Mouse (Mus musculus) 3T3-L1 (cell line): Measurements from ENCODE around the gene Glis3.
A peak's percentile ranks its signal among the peaks of the same experiment; 100 is the strongest.

ENCODE experiments used
- DNase-seq: peaks from one replicate; pipeline ENCODE4 v3.0.0-alpha.2; 2015; ENCODE audit warnings: low read depth, low spot score

Glis3 gene

DNA sequence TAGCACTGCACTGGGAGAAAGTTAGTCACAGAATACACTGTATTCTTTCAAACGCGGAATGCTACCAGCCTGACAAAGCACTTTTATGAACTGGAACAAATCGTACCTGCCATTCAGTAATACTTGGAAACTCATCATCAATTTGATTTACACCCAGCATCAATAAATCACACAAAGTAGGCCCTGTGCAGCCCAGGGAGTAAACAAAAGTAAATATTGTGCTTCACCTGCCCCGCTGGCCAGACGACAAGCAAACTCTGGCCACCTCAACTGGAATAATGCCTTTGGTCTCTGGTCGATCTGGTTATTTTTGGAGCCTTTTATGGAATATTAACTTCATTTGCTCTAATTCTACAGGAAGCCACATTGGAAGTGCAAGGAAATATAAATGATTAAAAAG lies 23.0 kb downstream of the Glis3 start:
- DNase-seq = no peak

GRCm38 (mm10) chr19:28655166-28655565 lies 24.7 kb downstream of the Glis3 start:
- no peak for DNase-seq

GRCm38 (mm10) chr19:28650836-28651235 lies 29.0 kb downstream of the Glis3 start:
- DNase-seq = no peak

DNA sequence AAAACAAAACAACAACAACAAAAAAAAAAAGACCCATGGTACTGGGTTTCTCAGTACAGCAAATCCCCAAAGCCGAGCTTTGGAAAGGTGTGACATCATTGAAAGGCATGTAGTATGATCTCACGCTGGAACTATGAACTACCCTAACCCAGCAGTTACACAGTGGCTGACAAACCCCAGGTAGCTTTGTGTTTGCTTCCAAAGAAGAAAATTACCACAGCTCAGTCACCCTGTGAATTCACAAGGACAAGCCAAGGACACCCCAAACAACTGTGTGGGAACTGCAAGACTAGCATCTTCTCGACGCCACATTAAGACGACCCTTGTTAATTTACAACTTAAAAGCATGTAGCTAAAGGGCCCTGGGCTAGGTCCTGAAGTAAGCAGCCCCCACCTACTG lies 30.4 kb downstream of the Glis3 start:
- no peak for DNase-seq

GRCm38 (mm10) chr19:28648881-28649280 lies 31.0 kb downstream of the Glis3 start:
- DNase-seq = no peak

- DNase-seq = peak; percentile 56
Observed at GRCm38 (mm10) chr19:28647424-28647823, 32.5 kb downstream of the Glis3 start.

DNA sequence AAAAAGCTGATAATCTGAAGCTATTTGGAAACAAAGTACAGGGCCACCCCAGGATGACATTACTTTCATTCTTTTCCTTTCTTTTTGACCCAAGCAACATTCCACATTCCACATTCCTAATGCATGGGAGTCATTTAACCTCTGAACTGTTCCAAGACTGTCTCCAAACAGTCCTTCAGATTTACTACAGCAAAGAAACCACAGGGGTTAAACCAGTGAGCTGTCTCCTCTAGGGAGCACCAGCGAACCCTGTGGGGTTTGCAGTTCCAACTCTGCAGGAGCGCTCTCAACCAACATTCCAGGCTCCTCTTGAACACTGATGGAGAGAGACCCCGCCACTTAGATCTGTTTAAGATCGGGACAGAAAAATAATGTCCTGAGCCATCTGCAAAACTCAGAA lies 33.6 kb downstream of the Glis3 start:
- peak; percentile 94 for DNase-seq

DNA sequence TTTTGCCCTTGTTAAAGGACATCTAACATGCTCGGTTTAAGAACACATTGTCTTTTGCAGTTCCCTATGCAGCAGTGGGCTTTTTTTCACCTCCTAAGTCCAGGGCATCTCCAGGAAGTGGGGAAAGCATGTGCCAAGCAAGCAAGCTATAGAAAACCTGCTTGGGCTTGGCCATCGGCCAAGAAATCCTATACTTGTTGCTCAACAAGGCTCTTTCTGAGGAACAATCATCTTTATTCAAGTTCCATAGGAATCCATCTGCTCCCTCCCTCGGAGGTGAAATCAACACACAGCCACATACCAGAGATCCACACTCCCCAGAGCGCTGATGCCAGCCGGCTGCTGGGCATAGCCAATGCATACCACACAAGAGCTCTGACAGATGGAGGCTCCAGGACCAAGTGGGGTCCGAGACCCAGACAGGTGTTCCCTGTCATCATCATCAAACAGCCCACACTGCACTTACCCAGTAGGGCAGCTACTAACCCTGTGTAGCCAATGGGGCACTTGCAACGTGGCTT lies 39.0 kb downstream of the Glis3 start:
- DNase-seq = peak; percentile 55

DNA sequence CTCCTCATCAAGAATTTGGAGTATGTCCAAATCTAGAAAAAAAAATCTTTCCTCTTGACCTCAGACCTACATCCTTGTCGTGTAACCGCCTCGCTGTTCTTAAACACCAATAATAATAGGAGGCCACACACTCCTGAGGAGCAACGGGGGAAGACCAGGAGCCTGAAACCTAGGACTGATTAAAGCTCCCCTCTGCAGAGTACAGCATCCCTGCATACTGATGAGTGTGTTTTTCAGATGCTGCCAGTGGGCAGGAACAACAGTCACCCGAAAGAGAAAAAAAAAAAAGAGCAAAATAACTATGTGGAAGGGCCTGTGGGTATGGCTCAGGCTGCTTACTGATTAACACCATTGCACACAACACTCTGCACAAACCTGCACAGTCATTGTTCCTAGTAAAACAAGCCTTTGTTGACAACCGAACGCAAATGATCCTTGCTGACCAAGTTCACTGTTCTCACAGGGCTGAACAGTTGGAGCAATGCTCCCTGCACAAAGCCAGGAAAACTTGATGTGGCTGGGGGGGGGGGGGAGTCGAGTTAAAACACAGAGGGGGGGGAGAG lies 43.8 kb downstream of the Glis3 start:
- DNase-seq = no peak

DNA sequence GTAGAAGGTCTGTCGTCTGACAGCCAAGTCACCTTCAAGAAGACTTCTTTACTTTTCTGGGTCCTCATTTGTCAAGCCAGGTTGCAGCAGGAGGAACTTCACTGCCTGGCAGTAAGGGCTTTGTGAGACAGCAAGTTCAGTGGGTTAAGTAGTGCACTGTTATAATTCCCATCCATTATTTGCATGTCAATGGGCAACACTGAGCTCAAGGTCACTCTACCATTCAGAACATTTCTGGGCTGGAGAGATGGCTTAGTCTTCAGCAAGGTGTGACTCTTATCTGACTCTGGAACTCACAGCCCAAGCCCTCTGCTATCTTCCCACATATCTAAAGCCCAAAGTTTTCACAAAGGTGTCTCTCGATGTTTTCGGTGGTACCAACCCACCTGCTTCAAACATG lies 44.9 kb downstream of the Glis3 start:
- DNase-seq = no peak

DNA sequence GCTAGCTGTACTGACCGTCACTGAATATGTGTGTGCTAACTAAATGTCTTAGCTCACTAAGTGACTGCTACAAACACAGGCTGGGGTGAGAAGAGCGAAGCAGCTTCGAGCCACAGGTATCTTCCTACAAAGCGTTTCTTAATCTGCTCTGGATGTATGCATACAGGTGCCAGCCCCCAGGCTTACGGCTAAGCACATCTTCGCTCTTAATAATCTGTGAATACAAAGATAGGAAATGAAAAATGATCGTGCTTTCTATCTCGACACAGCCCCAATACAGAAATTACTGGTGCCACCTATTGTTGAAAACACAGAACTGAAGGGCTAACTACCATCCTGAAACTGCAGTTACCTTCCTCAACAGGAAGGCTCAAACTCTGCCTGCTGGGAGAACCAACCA lies 51.5 kb downstream of the Glis3 start:
- peak; percentile 71 for DNase-seq

DNA sequence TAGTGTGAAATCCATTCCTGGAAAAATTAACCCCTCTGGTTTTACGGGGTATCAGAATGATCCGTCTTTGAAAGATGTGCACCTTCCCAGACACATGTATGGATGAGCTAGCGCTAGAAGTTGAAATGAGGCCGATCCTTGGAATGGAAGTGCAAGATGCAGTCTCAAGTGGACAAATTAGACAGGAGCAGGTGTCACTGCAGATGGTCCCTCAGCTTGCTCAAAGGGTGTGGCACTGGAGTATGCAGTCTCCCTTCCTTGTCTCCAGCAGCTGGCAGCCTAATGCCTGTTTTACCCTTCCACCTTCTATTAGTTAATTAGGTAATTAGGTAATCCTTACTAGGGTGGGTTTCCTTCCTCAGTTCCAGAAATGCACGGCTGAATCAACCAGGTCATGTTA lies 53.7 kb downstream of the Glis3 start:
- DNase-seq = no peak

- DNase-seq = peak; percentile 79
Observed at GRCm38 (mm10) chr19:28624571-28624970, 55.3 kb downstream of the Glis3 start.

GRCm38 (mm10) chr19:28623726-28624125 lies 56.2 kb downstream of the Glis3 start:
- DNase-seq = peak; percentile 94

DNA sequence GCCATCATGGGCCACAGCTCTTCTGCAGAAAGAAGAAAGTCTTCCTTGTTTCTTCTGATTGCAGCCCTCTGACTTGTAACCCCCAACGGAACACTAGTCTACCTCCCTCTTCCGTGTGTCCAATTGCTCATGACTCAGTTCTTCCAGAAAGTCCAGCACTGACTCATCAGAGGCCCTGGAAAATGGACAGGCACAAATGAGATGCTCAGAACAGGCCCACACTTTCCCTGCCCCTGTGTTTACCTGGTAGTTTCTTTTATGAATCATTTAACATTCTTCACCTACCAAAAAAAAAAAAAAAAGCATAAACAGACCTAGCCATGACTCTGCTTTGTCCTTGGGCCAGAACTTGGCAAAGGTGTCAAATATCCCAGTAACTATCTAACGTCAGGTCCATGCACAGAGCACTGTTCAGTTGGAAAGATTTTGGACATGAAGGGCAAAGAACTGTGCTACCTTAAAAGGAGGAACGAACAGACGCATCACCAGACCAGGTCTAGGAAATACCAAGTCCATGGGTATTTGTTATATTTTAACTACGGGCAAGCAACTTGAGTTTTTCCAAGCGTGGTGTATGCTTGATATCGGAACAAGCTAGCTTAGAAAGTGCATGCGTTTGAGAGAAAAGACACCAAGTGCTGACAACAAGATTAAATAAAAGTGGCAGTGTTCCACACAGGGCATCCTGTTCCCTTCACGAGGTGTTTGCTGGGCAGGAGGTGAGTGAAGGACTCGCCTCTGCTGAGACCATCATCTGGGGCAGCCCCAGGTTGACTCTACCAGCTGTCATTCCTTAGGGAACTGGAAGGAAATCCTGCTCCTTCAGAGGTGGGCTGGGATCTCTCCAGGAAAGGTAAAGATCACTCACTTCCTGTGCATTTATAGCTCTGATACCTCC lies 58.0 kb downstream of the Glis3 start:
- DNase-seq = peak; percentile 93

- no peak for DNase-seq
Observed at GRCm38 (mm10) chr19:28617736-28618135, 62.1 kb downstream of the Glis3 start.

- no peak for DNase-seq
Observed at GRCm38 (mm10) chr19:28617191-28617590, 62.7 kb downstream of the Glis3 start.

- DNase-seq = no peak
Observed at GRCm38 (mm10) chr19:28616487-28616886, 63.4 kb downstream of the Glis3 start.

GRCm38 (mm10) chr19:28612249-28612648 lies 67.6 kb downstream of the Glis3 start:
- DNase-seq = no peak

DNA sequence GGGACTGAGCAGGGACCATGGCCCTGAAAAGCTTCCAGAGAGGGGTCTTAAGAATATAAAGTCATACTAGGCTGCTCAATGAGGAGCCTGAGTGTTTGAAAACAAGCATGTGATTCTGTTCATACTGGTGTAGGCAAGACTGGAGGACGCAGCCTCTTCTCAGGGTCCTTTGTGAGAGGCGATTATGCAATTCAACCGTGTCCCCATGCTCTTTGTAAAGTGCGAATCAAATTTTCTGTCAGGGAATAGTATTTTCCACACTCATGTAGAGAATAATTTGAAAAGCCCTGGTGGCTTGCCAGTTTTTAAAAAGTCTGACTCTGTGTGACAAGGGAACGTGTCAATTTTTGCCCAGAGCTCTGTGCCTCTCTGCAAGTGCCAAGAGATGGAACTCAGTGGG lies 71.1 kb downstream of the Glis3 start:
- no peak for DNase-seq

GRCm38 (mm10) chr19:28608277-28608676 lies 71.6 kb downstream of the Glis3 start:
- no peak for DNase-seq

GRCm38 (mm10) chr19:28600866-28601265 lies 79.0 kb downstream of the Glis3 start:
- DNase-seq = no peak

- no peak for DNase-seq
Observed at GRCm38 (mm10) chr19:28594215-28594614, 85.7 kb downstream of the Glis3 start.
